Mouse (Mus musculus) brain, adult 10 weeks (tissue): ENCODE measurements around the gene Krtap6-5. TPM values are rescaled to one million over a fixed set of nuclear protein-coding genes. Genes with fewer than 3 reads are reported as not detected.

ENCODE experiments used
- polyA plus RNA-seq: library from polyadenylated mRNA; stranded (reverse); fragments of 350-450 nt; fragmentation: Illumina TruSeq; extraction: RNeasy Lipid Tissue Mini Kit (QIAGEN cat#74804); gene quantifications from one replicate; pipeline ENCODE4 v1.2.3, GENCODE M21; 2015; ENCODE audit warnings: low read depth, low replicate concordance

The Krtap6-5 gene
- polyA plus RNA-seq: not detected

DNA sequence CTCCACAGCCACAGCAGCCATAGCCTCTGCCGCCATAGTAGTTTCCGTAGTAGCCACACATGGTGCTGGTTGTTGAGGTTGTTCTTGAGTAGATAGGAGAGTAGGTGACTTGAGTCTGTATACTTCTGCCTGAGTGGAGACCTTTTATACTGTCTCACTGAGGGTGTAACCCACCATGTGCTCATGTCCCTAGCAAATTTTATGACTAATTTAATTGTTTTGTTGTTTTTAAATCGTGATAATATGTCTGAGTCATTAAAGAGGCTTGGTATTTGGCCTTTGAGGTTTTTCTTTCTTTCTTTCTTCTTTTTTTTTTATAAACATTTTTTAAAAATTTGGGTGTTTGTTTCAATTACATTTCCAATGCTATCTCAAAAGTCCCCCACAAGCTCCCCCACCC lies at the start of gene Krtap6-5:
Gene Krtap6-5, minus strand, starts transcription at position 101 of the 400 bp plus-strand sequence.

DNA sequence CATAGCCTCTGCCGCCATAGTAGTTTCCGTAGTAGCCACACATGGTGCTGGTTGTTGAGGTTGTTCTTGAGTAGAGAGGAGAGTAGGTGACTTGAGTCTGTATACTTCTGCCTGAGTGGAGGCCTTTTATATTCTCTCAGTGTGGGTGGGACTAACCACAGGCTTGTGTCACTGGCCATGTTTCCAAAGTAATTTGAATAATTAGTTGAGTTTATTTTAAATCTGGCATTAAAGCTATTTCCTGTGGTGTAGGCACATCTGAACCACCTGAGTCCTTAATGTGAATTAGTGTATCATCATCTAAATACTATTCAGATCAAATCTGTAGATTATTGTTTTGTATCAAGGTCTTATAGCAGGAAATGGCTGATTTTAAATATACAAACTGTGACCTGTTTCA lies 16.2 kb upstream of the Krtap6-5 start, which contains the start of gene 1110025L11Rik:
Gene 1110025L11Rik, minus strand, starts transcription at position 101 of the 400 bp plus-strand sequence.

DNA sequence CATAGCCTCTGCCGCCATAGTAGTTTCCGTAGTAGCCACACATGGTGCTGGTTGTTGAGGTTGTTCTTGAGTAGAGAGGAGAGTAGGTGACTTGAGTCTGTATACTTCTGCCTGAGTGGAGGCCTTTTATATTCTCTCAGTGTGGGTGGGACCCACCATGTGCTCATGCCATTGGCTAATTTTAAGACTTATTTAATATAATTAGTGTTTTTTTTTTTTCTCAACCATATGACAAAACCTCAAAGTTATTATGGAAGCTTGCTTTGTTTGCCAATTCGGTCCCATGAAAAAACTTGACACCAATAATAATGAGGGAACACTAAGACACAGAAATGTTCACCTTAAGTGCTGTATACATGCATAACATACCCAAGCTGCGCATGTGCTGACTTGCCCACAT lies 6.3 kb downstream of the Krtap6-5 start, which contains the start of gene Gm10228:
Gene Gm10228, minus strand, starts transcription at position 101 of the 400 bp plus-strand sequence.

DNA sequence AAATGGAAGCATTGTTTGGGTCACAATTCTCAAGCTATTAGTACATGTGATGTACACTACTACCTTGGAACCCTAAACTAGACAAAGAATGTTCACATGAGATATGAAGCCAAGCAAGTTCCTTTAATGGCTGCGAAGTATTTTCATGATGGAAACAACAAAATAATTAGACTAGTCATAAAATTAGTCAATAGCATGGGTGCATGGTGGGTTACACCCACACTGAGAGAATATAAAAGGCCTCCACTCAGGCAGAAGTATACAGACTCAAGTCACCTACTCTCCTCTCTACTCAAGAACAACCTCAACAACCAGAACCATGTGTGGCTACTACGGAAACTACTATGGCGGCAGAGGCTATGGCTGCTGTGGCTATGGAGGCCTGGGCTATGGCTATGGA lies 16.3 kb downstream of the Krtap6-5 start, which contains the start of gene Krtap6-1:
Gene Krtap6-1, plus strand, starts transcription at position 301 of the 400 bp plus-strand sequence.

DNA sequence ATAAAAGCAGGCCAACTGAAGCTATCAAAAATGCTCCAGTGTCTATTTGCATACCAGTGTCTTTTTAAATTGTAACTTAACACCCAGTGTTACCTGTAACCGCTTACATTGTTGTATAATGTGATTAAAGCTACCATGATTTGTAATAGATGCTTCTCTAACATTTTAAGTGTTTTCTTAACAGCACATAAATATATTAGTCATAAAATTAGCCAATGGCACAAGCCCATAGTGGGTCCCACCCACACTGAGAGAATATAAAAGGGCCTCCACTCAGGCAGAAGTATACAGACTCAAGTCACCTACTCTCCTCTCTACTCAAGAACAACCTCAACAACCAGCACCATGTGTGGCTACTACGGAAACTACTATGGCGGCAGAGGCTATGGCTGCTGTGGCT lies 32.7 kb downstream of the Krtap6-5 start, which contains the start of gene Gm10229:
Gene Gm10229, plus strand, starts transcription at position 301 of the 400 bp plus-strand sequence.

DNA sequence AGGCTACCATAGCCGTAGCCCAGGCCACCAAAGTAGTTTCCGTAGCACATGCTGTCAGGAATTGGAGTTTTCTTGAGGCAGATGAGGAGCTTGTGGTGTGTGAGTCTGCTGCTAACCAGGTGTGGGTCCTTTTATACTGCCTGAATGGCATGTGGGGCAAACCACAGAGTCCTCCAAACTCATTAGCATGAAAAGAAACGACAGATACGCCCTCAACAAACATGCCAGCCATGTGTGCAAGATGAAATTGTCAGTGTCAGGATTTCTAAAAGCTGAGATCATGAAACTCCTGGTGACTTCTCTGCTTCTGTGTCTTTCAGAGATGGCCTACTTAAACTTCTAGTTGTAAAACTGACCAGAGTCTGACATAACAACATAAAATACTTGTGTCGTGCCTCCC lies 37.0 kb downstream of the Krtap6-5 start, which contains the start of gene Krtap22-2:
Gene Krtap22-2, minus strand, starts transcription at position 101 of the 400 bp plus-strand sequence.

Other genes starting within 250 kb of the Krtap6-5 start
- not detected for gene Gm20741, start 235.7 kb downstream of the Krtap6-5 start, polyA plus RNA-seq
- not detected for gene Krtap15, start 227.7 kb downstream of the Krtap6-5 start, polyA plus RNA-seq
- gene Krtap14, start 221.7 kb downstream of the Krtap6-5 start, polyA plus RNA-seq: not detected
- not detected for gene Krtap19-1, start 178.5 kb downstream of the Krtap6-5 start, polyA plus RNA-seq
- not detected for gene Krtap19-2, start 173.6 kb downstream of the Krtap6-5 start, polyA plus RNA-seq
- gene Krtap19-3, start 169.8 kb downstream of the Krtap6-5 start, polyA plus RNA-seq: not detected
- gene Krtap19-4, start 162.8 kb downstream of the Krtap6-5 start, polyA plus RNA-seq: not detected
- not detected for gene Krtap19-5, start 151.4 kb downstream of the Krtap6-5 start, polyA plus RNA-seq
- not detected for gene Krtap19-9b, start 115.6 kb downstream of the Krtap6-5 start, polyA plus RNA-seq
- gene Krtap16-3, start 85.0 kb downstream of the Krtap6-5 start, polyA plus RNA-seq: not detected
- gene Krtap22-2, start 37.1 kb downstream of the Krtap6-5 start, polyA plus RNA-seq: not detected
- not detected for gene Gm10229, start 32.6 kb downstream of the Krtap6-5 start, polyA plus RNA-seq
- not detected for gene Krtap6-1, start 16.2 kb downstream of the Krtap6-5 start, polyA plus RNA-seq
- not detected for gene Gm10228, start 6.4 kb downstream of the Krtap6-5 start, polyA plus RNA-seq
- gene 1110025L11Rik, start 16.1 kb upstream of the Krtap6-5 start, polyA plus RNA-seq: not detected
- not detected for gene Krtap6-3, start 36.1 kb upstream of the Krtap6-5 start, polyA plus RNA-seq
- not detected for gene Gm6358, start 93.0 kb upstream of the Krtap6-5 start, polyA plus RNA-seq
- gene Gm10061, start 103.2 kb upstream of the Krtap6-5 start, polyA plus RNA-seq: not detected
- not detected for gene Gm9789, start 110.1 kb upstream of the Krtap6-5 start, polyA plus RNA-seq
- gene Gm7735, start 121.6 kb upstream of the Krtap6-5 start, polyA plus RNA-seq: not detected
- gene 1110057P08Rik, start 126.9 kb upstream of the Krtap6-5 start, polyA plus RNA-seq: not detected
- not detected for gene Krtap20-2, start 158.0 kb upstream of the Krtap6-5 start, polyA plus RNA-seq